Mouse (Mus musculus): ENCODE data around the gene Csgalnact2. TPM values are rescaled to one million over a fixed set of nuclear protein-coding genes. Genes with fewer than 3 reads are reported as not detected.

Gene Csgalnact2
- 12.1 and 12.8 TPM in 2 replicates for polyA plus RNA-seq (2016; fragmentation: Nextera tagmentation; extraction: Ambion mirVana)

DNA sequence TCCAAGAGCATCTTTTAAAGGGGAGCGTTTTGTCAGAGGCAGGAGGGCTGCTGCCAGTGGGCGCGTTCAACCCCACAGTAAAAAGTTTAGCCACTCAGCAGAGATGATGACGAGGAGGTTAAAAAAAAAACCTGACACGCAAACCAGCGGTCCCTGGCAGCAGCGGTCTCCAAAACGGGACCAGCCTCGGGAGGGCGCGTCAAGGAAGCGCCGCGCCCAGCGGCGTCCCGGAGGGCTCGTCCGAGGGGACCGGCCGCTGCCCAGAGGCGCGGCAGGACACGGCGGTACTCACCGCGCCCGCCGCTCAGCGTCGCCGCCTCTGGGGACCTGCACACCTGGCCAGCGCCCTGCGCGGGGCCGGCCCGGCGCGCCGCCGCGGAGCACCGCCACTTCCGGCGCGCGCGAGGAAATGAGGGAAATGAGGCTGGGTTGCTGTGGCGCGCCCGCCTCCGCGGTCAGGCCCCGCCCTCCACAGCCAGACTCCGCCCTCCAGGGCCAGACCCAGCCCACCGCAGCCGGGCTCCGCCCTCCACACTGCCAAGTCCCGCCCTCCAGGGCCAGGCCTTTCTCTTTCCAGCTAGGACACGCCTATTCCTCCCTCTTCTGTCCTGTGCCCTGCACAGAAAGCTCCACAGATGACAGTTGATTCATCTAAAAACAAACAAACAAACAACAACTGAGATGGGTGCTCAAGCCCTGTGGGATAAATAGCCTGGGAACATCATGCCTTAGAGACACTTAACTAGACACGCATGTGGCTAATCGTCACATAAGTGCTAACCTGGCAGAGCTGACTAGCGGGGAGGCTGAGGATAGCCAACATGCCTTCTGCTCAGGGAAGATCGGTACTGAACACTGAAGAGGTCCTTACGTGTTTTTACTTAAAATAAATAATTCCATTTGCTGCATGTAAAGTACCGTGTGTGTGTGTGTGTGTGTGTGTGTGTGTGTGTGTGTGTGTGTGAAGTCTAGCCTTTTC, at the start of gene Csgalnact2:
Gene Csgalnact2, minus strand, starts transcription at position 410 of the 979 bp plus-strand sequence.
- H3K9ac ChIP-seq (replicated peaks): peak within 1 kb of the TSS; percentile 69

DNA sequence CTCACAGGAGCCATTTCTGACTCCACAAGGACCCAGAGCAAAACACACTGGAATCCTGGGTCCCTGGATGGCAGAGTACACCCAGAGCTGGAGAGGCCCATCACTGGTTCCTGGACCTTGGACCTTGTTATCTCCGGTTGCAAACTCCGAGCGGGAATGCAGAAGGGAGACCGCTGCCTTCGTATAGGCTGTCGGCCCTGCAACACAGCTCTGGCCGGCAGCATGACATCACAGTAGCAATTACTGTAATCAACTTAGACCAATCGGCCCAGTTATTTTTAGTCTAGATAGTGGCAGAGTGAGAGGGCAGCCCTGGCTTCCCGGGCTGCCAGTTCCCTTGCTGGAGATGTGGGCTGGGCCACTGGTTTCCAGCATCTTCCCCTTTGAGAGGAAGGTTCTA, 49.7 kb upstream of the Csgalnact2 start:
- Histone ChIP-seq H3K4me2 (no peak overlapping the region), H3K9ac (replicated peaks) (no peak overlapping the region), H3K27me3 (peaks cover 11% of the 10 kb centered on the region), H3K36me3 (no peaks in the 10 kb centered on the region), H3K4me1 (replicated peaks) (no peaks in the 10 kb centered on the region), H3K27ac (no peak overlapping the region), H3K9me3 (no peaks in the 10 kb centered on the region), H3K4me3 (replicated peaks) (no peak overlapping the region)
- no peak for ATAC-seq (ENCODE audit: insufficient number of reproducible peaks, insufficient read depth, low FRiP score, low TSS enrichment, low read depth)
- 84% methylated on average over 9 of the region's 9 CpGs for WGBS

More for the DNA sequence above, at the start of gene Csgalnact2:
- Histone ChIP-seq H3K9me3 (no peaks in the 10 kb centered on the region), H3K4me3 (replicated peaks) (peak within 1 kb of the TSS; percentile 69), H3K27me3 (no peaks in the 10 kb centered on the region), H3K4me1 (replicated peaks) (no peaks in the 10 kb centered on the region; the same call in 1 of the 2 replicates), H3K27ac (peak within 1 kb of the TSS; percentile 77), H3K36me3 (no peaks in the 10 kb centered on the region), H3K4me2 (peak within 1 kb of the TSS; percentile 74)
- peak; percentile 99 for ATAC-seq (ENCODE audit: insufficient number of reproducible peaks, insufficient read depth, low FRiP score, low TSS enrichment, low read depth)
- 5% methylated on average over 65 of the region's 66 CpGs for WGBS

DNA sequence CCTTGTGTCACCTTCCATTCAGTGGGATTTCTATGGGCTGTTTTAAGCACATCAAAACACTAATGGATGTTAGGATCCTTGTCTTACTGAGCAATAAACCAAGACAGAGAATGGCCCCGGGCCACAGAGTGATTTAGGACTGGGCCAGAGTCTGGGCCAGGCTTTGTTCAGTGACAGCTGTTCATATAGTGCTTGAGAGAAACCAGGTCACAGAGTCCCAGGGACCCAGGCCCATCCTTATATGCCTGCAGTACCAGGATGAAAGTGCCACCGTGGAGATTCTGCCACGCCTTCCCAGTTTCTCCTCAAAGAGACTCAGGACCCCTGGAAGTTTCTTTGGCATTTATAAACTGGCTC, 48.3 kb upstream of the Csgalnact2 start:
- no peaks in the 10 kb centered on the region for H3K36me3 ChIP-seq
- peaks cover 2% of the 10 kb centered on the region for H3K27me3 ChIP-seq
- no peak overlapping the region for H3K27ac ChIP-seq
- 53% methylated on average over 3 of the region's 3 CpGs for WGBS
- ATAC-seq (ENCODE audit: insufficient number of reproducible peaks, insufficient read depth, low FRiP score, low TSS enrichment, low read depth): no peak
- no peak overlapping the region for H3K9ac ChIP-seq (replicated peaks)
- no peaks in the 10 kb centered on the region for H3K4me1 ChIP-seq (replicated peaks)
- H3K9me3 ChIP-seq: no peaks in the 10 kb centered on the region
- H3K4me3 ChIP-seq (replicated peaks): no peak overlapping the region
- no peak overlapping the region for H3K4me2 ChIP-seq

DNA sequence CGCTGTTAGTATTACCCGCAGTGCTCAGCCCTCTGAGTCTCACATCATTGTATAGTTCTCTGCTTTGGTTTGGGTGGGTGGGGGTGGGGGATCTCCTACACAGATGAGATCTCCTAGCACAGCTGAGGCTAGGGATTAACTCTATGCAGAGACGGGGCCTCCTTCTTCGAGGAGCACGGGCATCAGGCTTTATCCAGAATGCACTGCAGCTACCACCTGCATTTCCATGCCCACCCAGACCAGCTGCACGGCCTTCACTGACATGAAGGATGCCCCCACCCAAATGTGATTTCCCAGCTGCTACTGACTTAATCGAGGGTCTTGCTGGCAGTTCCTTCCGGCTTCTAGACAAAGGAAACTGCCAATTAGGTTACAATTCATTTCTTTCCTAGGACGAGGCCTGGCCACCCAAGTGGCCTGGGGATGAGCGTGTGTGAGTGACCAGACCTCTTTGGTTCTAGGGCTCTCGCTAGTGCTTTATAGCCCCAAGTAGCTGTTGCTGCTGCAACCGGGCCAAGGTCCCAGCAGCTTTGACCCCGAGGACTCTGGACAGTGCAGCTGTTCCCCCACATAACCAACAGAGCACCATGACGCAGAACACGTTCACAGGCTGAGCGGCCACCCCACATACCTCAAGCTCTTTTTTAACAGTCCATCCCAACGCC, 47.8 kb upstream of the Csgalnact2 start:
- no peaks in the 10 kb centered on the region for H3K9me3 ChIP-seq
- H3K36me3 ChIP-seq: no peaks in the 10 kb centered on the region
- no peak overlapping the region for H3K4me3 ChIP-seq (replicated peaks)
- ATAC-seq (ENCODE audit: insufficient number of reproducible peaks, insufficient read depth, low FRiP score, low TSS enrichment, low read depth): no peak
- no peak overlapping the region for H3K27ac ChIP-seq
- H3K4me2 ChIP-seq: no peak overlapping the region
- no peaks in the 10 kb centered on the region; the same call in 1 of the 2 replicates for H3K27me3 ChIP-seq
- H3K4me1 ChIP-seq (replicated peaks): no peaks in the 10 kb centered on the region
- H3K9ac ChIP-seq (replicated peaks): no peak overlapping the region
- WGBS: 37% methylated on average over 17 of the region's 17 CpGs

DNA sequence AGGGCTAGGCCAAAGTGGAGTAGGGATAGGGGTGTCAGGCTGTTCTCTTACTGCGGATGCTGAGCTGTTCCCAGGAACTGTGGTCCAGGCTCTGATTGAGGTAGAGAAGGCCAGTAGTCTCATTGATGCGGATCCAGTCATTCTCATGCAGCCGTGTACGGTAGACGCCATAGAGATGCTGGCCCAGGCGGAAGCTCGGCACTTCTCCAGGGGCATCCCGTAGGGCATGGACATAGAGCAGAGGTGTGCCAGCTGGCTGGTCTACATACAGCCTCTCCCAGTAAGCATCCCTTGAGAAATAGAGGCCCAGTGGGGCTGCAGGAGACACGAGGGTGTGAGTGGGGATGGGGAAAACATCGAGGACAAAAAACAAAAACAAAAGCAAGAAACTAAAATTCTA, 45.2 kb upstream of the Csgalnact2 start:
- Histone ChIP-seq H3K27me3 (no peaks in the 10 kb centered on the region), H3K9me3 (no peaks in the 10 kb centered on the region), H3K9ac (replicated peaks) (no peak overlapping the region), H3K4me2 (no peak overlapping the region), H3K27ac (no peak overlapping the region), H3K4me3 (replicated peaks) (no peak overlapping the region), H3K4me1 (replicated peaks) (no peaks in the 10 kb centered on the region), H3K36me3 (no peaks in the 10 kb centered on the region)
- WGBS: 94% methylated on average over 10 of the region's 10 CpGs
- no peak for ATAC-seq (ENCODE audit: insufficient number of reproducible peaks, insufficient read depth, low FRiP score, low TSS enrichment, low read depth)

DNA sequence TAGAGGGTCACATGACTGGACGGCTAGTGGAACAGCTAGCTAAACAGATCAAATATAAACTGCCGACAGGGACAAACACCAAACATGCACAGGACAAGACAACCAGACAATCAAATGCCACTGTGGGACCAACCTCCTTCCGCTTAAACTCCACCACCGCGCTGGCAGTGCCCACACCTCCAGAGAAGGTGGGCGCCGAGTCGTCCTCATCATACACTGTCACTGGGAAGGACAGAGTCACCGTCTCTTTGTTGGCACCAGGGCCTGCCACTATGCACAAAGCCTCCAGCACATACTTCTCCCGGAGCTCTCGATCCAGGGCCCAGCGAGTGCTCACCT, 41.1 kb upstream of the Csgalnact2 start:
- Histone ChIP-seq H3K9me3 (no peaks in the 10 kb centered on the region), H3K4me2 (no peak overlapping the region), H3K9ac (replicated peaks) (no peak overlapping the region), H3K4me3 (replicated peaks) (no peak overlapping the region), H3K36me3 (no peaks in the 10 kb centered on the region), H3K27ac (no peak overlapping the region), H3K4me1 (replicated peaks) (no peaks in the 10 kb centered on the region), H3K27me3 (no peaks in the 10 kb centered on the region)
- 85% methylated on average over 12 of the region's 12 CpGs for WGBS
- no peak for ATAC-seq (ENCODE audit: insufficient number of reproducible peaks, insufficient read depth, low FRiP score, low TSS enrichment, low read depth)

DNA sequence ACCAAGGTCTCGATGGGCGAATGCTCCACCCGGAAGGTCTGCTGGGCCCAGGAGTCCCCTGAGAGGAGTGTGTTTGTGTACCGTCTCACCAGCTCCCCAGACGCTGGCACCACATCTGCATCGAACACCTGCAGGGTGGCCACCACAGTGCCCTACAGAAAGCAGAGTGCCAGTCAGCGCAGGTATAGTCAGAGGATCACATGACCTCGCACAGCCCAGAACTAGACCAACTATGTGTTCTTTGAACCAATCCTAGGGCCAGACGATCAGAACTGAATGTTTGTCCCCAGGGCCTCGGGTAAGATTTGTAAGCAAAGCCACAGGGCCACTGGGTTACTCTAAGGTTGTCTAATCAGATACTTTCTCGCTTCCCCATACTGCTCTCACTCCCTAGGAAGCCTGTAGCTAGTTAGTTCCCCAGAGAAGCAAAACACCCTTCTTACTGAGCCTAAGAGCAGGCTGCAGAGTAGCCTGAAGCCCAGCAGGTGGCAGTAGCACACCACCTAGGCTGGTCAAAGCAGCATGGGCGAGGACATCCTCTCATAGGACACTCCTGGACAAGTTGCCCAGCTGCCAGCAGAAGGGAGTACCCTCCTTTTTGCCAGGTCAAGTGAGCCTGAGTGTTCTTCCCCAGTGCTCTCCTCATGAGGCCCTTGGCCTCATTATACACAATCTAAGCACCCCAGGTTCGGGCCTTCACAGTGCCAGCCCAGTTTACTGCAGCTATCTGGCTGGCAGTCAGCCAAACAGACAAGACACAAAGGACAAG, 40.6 kb upstream of the Csgalnact2 start:
- Histone ChIP-seq H3K4me2 (no peak overlapping the region), H3K4me3 (replicated peaks) (no peak overlapping the region), H3K36me3 (no peaks in the 10 kb centered on the region), H3K9ac (replicated peaks) (no peak overlapping the region), H3K27me3 (no peaks in the 10 kb centered on the region), H3K27ac (no peak overlapping the region), H3K4me1 (replicated peaks) (no peaks in the 10 kb centered on the region), H3K9me3 (no peaks in the 10 kb centered on the region)
- peak; percentile 54 for ATAC-seq (ENCODE audit: insufficient number of reproducible peaks, insufficient read depth, low FRiP score, low TSS enrichment, low read depth)
- 62% methylated on average over 13 of the region's 13 CpGs for WGBS

DNA sequence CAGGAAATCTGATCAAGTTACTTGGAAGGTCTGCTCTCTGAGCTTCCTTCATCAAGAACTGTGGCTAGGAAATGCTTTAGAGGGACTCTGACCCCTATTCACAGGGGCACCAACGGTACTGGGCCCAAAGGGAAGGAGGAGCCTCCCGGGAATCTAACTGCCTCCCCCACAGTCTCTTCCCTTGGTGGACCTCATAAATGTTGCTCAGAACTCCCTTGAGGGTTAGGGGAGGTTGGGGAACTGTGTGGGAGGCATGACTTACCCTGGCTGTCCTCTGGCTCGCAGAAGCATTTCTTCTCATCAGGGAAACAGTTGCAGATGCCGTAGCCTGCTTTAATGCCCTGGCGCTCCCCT, 35.0 kb upstream of the Csgalnact2 start:
- Histone ChIP-seq H3K9me3 (no peaks in the 10 kb centered on the region), H3K27me3 (no peaks in the 10 kb centered on the region), H3K4me3 (replicated peaks) (no peak overlapping the region), H3K4me1 (replicated peaks) (no peaks in the 10 kb centered on the region), H3K27ac (no peak overlapping the region), H3K9ac (replicated peaks) (no peak overlapping the region), H3K36me3 (no peaks in the 10 kb centered on the region), H3K4me2 (no peak overlapping the region)
- ATAC-seq (ENCODE audit: insufficient number of reproducible peaks, insufficient read depth, low FRiP score, low TSS enrichment, low read depth): no peak
- 79% methylated on average over 5 of the region's 5 CpGs for WGBS

DNA sequence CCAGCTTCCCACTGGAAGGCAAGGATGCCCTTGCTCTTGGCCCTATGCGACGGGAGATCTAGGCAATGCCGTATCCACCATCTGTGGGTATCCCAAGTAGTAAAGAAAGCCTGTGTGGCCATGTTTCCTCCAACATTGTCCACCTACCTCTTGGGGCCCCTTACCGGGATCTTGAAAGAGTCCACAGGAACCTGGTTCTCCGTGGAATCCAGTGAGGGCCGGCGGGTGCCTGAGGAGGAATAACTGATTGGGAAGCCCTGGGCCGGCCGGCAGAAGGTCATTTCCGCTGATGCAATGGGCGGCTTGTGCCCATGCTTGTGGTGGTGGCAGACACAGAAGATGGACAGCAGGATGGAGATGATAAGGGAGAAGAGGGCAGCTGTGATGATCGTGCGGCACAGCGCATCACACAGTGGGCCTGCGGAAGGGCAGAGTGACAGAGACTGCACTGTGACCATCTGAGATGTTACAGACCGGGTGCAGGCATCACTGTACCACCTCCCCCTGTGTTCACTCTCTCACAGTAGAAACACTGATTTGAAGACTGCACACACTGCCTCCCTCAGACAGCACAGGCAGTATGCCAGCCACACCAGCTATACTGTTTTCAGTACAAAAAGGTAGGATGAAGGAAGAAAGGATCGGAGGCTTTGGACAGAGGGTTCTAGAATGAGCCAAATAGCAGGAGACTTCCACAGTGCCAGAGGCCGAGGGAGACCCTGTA, 34.5 kb upstream of the Csgalnact2 start:
- no peak overlapping the region for H3K4me3 ChIP-seq (replicated peaks)
- H3K36me3 ChIP-seq: no peaks in the 10 kb centered on the region
- H3K9ac ChIP-seq (replicated peaks): no peak overlapping the region
- H3K4me1 ChIP-seq (replicated peaks): no peaks in the 10 kb centered on the region
- H3K27me3 ChIP-seq: no peaks in the 10 kb centered on the region
- ATAC-seq (ENCODE audit: insufficient number of reproducible peaks, insufficient read depth, low FRiP score, low TSS enrichment, low read depth): no peak
- no peak overlapping the region for H3K27ac ChIP-seq
- WGBS: 93% methylated on average over 18 of the region's 18 CpGs
- H3K4me2 ChIP-seq: no peak overlapping the region
- H3K9me3 ChIP-seq: no peaks in the 10 kb centered on the region

DNA sequence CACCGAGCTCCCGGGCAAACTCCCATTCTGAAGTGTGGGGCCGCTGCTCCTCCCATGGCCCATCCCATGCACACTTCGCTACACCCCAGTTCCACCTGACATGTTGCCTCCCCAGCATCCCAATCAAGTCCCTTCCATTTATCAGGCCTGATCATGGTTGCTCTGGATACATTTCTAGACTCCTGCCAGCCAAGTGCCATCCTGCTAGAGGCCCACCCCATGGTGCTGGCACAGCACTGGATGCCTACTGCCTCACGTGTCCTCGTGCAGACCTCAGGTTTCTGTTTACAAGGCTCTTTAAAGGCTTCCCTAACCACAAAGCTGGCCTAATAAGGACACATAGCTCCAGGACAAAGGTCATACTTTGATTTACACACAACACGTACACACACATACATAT, 32.4 kb upstream of the Csgalnact2 start:
- WGBS: 92% methylated on average over 7 of the region's 7 CpGs
- ATAC-seq (ENCODE audit: insufficient number of reproducible peaks, insufficient read depth, low FRiP score, low TSS enrichment, low read depth): no peak
- no peaks in the 10 kb centered on the region for H3K36me3 ChIP-seq

More for the DNA sequence above, 32.4 kb upstream of the Csgalnact2 start:
- Histone ChIP-seq H3K4me2 (no peak overlapping the region), H3K4me3 (replicated peaks) (no peak overlapping the region), H3K4me1 (replicated peaks) (no peaks in the 10 kb centered on the region), H3K27me3 (no peaks in the 10 kb centered on the region), H3K9me3 (no peaks in the 10 kb centered on the region), H3K27ac (no peak overlapping the region), H3K9ac (replicated peaks) (no peak overlapping the region)
